Mouse (Mus musculus) lung, postnatal 36 days (tissue): ENCODE measurements at regions not wholly inside any gene's neighbourhood (a gene's known extent, or its start where the extent isn't known, plus 50 kb on each side); places are given as distances from the start of the nearest gene placed in this dataset.

Experiments used
- DNase-seq: peaks from one replicate; pipeline ENCODE4 v3.0.0; 2022; ENCODE audit warnings: mixed read lengths

- no peak for DNase-seq
These were observed 71.8 kb downstream of the Gm525 start for GRCm38 (mm10) chr11:89145281-89145945.

- DNase-seq = no peak
These were observed 69.0 kb downstream of the Gm525 start for GRCm38 (mm10) chr11:89142527-89143154.
